Mouse (Mus musculus) midbrain, embryonic 12.5 days (tissue): ENCODE measurements around the gene Gm5800. TPM values are rescaled to one million over a fixed set of nuclear protein-coding genes. Genes with fewer than 3 reads are reported as not detected.
A peak's percentile ranks its signal among the peaks of the same experiment; 100 is the strongest.
"Not testable (repeated sequence)": the region's sequence is repeated elsewhere in the genome, so short reads cannot be mapped to it uniquely, and the experiment has no call there.

Source experiments
- ATAC-seq: fragments of 200-750 bp; cut with Nextera tagmentation; 2 replicates; pipeline ENCODE4 v1.8.0; 2017; ENCODE audit warnings: low read depth, moderate TSS enrichment, moderate library complexity; ENCODE audit not compliant: low FRiP score
- H3K27ac ChIP-seq: fragments of 300-500 bp; sonication (generic); replicated peaks from 2 replicates; pipeline ENCODE4 v1.5.1; 2016; ENCODE audit warnings: mild to moderate bottlenecking
- H3K27me3 ChIP-seq: fragments of 300-500 bp; sonication (generic); 2 replicates; pipeline ENCODE4 v1.6.1; 2016; ENCODE audit warnings: mild to moderate bottlenecking
- H3K36me3 ChIP-seq: fragments of 300-500 bp; sonication (generic); 2 replicates; pipeline ENCODE4 v1.6.1; 2016
- H3K4me1 ChIP-seq: fragments of 300-500 bp; sonication (generic); 2 replicates; pipeline ENCODE4 v1.6.1; 2016
- H3K4me2 ChIP-seq: fragments of 300-500 bp; sonication (generic); replicated peaks from 2 replicates; pipeline ENCODE4 v1.6.1; 2016; ENCODE audit warnings: mild to moderate bottlenecking, moderate library complexity
- H3K4me3 ChIP-seq: fragments of 300-500 bp; sonication (generic); 2 replicates; pipeline ENCODE4 v1.5.1; 2016; ENCODE audit warnings: mild to moderate bottlenecking
- H3K9ac ChIP-seq: fragments of 300-500 bp; sonication (generic); replicated peaks from 2 replicates; pipeline ENCODE4 v1.6.1; 2016; ENCODE audit warnings: mild to moderate bottlenecking, moderate library complexity
- H3K9me3 ChIP-seq: fragments of 300-500 bp; sonication (generic); 2 replicates; pipeline ENCODE4 v1.6.1; 2016; ENCODE audit warnings: mild to moderate bottlenecking
- WGBS: fragments of 180-500 bp; shearing (Covaris S2); methylation state at CpG from one replicate; pipeline ENCODE4 v1.1.7; 2016; 5-methylcytosine and 5-hydroxymethylcytosine counted together
- polyA plus RNA-seq: library from polyadenylated mRNA; unstranded; fragments of >200 nt; fragmentation: Nextera tagmentation; extraction: Ambion mirVana; gene quantifications from 2 replicates; pipeline ENCODE4 v1.2.1, GENCODE M21; 2016

The Gm5800 gene
- polyA plus RNA-seq, result not detected in 2 replicates

- H3K27me3 ChIP-seq, result no peaks in the 10 kb centered on the region
- no peak within 1 kb of the TSS for H3K4me2 ChIP-seq
- H3K9me3 ChIP-seq, result no peaks in the 10 kb centered on the region
- no peak for ATAC-seq
- H3K4me1 ChIP-seq, result no peaks in the 10 kb centered on the region
- H3K36me3 ChIP-seq, result no peaks in the 10 kb centered on the region
- no peak within 1 kb of the TSS for H3K27ac ChIP-seq
- 63% methylated on average over 1 of the region's 1 CpGs for WGBS
- H3K4me3 ChIP-seq, result no peak within 1 kb of the TSS
- no peak within 1 kb of the TSS for H3K9ac ChIP-seq
Observed at GRCm38 (mm10) chr14:51717083-51717482, at the start of gene Gm5800. Gene Gm5800 (minus strand): TSS chr14:51717183.

DNA sequence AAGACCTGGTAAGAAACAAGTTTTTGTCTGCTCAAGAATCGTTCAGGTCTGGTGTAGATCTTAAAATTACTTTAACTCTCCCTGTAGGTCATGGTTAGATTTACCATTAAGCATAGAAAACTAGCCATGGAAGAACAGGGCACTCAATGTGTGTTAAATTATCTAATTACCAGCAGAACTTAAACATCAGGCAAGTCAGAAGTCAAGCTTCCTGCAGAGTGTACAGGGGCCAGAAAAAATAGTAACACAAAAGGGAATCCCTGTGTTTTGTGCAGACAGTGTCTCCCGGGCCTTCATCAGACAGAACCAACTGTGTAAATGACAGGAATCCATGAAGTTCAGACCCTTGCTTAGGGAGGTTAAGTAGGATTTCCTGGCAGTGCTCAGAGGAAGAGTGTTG lies 39.0 kb upstream of the Gm5800 start:
- Histone ChIP-seq H3K4me2 (no peak overlapping the region), H3K9ac (no peak overlapping the region), H3K4me1 (no peaks in the 10 kb centered on the region), H3K9me3 (no peaks in the 10 kb centered on the region), H3K4me3 (no peak overlapping the region), H3K27me3 (no peaks in the 10 kb centered on the region), H3K27ac (no peak overlapping the region), H3K36me3 (no peaks in the 10 kb centered on the region)
- 75% methylated on average over 2 of the region's 2 CpGs for WGBS
- ATAC-seq, result no peak

DNA sequence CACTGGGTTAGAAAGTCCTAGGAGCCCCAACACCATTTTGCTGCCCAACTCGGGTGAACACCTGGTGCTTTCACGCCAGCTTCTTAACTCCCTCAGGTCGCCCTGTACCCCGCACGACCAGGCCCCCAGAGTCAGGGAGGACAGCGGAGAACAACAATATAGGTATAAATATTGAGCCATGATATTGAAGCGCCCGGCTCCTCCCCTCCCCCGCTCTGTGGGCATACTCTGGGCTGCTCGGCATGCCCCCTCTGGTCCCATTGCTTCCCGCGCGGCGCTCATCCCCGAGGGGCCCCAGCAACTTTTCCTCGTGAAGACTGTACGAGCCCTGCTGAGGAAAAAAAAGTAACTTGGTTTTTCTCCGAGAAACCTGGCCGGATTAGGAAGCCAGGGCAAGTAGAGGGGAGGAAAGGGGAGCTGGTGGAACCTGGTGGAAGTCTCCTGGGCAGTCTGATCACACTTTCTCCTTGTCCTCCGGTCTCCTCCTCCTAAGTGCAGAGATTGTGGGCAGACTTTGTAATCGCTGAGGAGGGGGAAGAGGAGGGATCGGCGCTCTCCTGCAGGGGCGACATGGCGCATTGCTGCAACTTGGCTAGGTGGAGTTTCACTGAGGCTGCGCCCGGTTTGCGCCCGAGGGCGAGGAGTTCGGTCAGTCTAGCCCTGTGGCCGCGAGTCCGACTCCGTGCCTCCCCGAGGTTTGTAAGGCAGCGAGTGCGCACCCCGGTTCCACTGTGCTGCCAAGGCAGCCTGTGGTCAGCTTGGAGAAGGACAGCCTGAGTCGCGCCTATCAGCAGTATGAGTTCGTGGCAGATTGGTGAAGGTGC lies 23.6 kb upstream of the Gm5800 start:
- Histone ChIP-seq H3K9me3 (no peaks in the 10 kb centered on the region), H3K9ac (0 out of 2 replicates have a peak overlapping the region, but pooled peaks have one; percentile 12), H3K4me1 (peaks cover 22% of the 10 kb centered on the region), H3K27me3 (peaks cover 52% of the 10 kb centered on the region), H3K4me2 (peak overlapping the region; percentile 61), H3K4me3 (peak overlapping the region; percentile 37), H3K27ac (no peak overlapping the region), H3K36me3 (no peaks in the 10 kb centered on the region)
- ATAC-seq, result 0 out of 2 replicates have a peak, but pooled peaks have one; percentile 41
- under 1% methylated on average over 42 of the region's 42 CpGs for WGBS

- Histone ChIP-seq H3K4me2 (peak overlapping the region; percentile 61), H3K9ac (no peak overlapping the region), H3K4me3 (peak overlapping the region; percentile 26), H3K36me3 (no peaks in the 10 kb centered on the region), H3K27me3 (peaks cover 52% of the 10 kb centered on the region), H3K4me1 (peaks cover 22% of the 10 kb centered on the region), H3K27ac (no peak overlapping the region), H3K9me3 (no peaks in the 10 kb centered on the region)
- 4% methylated on average over 22 of the region's 24 CpGs for WGBS
- peak; percentile 41; the same call in 1 of the 2 replicates for ATAC-seq
Observed at GRCm38 (mm10) chr14:51739150-51739993, 22.4 kb upstream of the Gm5800 start.

DNA sequence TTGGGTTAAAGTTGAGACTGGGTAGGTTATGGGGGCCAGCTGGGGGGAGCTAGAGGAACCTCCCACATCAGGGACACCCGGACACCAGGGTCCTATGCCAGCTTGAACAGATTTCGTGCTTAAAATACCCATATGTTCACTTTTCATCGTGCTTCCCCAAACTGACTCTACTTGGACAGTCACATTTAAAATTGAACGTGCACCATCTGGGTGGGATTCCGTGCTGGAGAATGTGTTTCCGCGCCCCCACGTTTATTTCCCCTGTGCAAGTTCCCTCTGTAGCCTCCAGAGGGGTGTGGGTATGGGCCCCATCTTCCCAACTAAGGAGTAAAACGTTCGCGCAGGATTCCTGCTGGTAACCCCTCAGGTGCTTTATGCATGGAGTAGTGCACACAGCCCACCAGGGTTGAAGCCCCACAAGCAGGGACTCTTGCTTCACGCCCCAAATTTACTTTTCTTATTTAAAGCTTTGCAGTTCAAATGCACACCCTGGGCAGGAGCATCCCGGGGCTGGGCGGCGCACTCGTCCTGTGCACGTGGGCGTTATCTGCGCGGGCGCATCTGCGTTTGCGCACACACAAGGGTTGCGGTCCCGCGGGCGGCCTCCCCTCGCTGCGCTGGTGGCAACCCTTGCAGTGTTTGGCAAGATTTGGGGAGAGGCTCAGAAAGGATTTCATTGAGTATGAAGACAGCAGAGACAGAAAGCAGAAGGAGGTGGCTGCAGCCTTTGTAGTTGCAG lies 21.6 kb upstream of the Gm5800 start:
- no peaks in the 10 kb centered on the region for H3K9me3 ChIP-seq
- WGBS, result 4% methylated on average over 29 of the region's 29 CpGs
- ATAC-seq, result no peak
- H3K27ac ChIP-seq, result no peak overlapping the region
- H3K27me3 ChIP-seq, result peaks cover 52% of the 10 kb centered on the region
- H3K36me3 ChIP-seq, result no peaks in the 10 kb centered on the region
- H3K4me2 ChIP-seq, result peak overlapping the region; percentile 61
- no peak overlapping the region for H3K9ac ChIP-seq
- peak overlapping the region; percentile 26 for H3K4me3 ChIP-seq
- H3K4me1 ChIP-seq, result peaks cover 22% of the 10 kb centered on the region

DNA sequence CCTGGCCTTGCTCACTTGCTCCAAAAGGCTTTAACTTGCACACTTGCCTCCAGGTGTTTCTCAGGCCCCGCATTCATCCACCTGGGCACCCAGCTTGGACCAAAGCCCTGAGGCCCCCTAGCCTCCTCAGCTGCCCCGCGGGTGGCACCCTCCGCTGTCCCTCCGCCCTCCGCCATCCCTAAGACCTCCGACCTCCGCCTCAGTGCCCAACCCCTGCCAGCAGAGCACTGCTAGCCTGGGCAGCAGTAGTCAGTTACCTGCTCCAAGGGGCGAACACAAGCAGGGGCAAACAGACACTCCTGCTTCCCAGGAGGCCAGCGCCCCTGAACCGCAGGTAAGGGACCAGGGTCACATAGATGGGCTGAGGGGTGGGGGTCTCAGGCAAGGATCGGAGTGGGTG lies 21.0 kb upstream of the Gm5800 start:
- H3K4me2 ChIP-seq, result no peak overlapping the region
- 11% methylated on average over 12 of the region's 12 CpGs for WGBS
- H3K4me1 ChIP-seq, result peaks cover 22% of the 10 kb centered on the region
- no peak overlapping the region for H3K4me3 ChIP-seq
- H3K27me3 ChIP-seq, result peaks cover 52% of the 10 kb centered on the region
- no peaks in the 10 kb centered on the region for H3K36me3 ChIP-seq
- H3K27ac ChIP-seq, result no peak overlapping the region
- no peaks in the 10 kb centered on the region for H3K9me3 ChIP-seq
- H3K9ac ChIP-seq, result no peak overlapping the region
- ATAC-seq, result no peak

- ATAC-seq, H3K4me2 ChIP-seq, H3K36me3 ChIP-seq, H3K27me3 ChIP-seq, H3K4me3 ChIP-seq, H3K27ac ChIP-seq, H3K9ac ChIP-seq, H3K9me3 ChIP-seq, H3K4me1 ChIP-seq: not testable (repeated sequence)
- WGBS, result 89% methylated on average over 1 of the region's 2 CpGs
Observed at GRCm38 (mm10) chr14:51695368-51695767, 21.6 kb downstream of the Gm5800 start, which contains the start of gene Gm17079. Gene Gm17079 (minus strand): TSS chr14:51695468.

DNA sequence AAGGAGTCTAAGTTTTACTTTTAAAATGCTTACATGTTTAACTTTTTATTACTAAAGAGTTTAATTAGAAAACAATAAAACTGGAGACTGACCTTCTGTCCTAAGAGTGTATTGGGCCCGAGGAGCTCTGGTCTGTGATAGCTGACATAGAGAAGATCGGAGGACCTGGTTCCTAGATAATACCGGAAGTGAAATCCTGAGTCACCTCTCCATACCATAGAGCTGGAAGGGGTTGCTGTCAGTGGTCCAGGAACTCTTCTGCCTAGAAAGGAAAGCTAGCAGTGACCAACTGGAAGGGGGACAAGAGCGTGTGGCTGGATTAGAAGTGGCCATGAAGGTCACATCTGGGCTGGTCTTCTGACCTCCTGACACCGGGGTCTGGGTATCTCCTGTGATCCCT lies 39.7 kb downstream of the Gm5800 start:
- Histone ChIP-seq H3K4me3 (no peak overlapping the region), H3K36me3 (no peaks in the 10 kb centered on the region), H3K4me1 (no peaks in the 10 kb centered on the region), H3K9ac (no peak overlapping the region), H3K4me2 (no peak overlapping the region), H3K9me3 (no peaks in the 10 kb centered on the region), H3K27me3 (no peaks in the 10 kb centered on the region), H3K27ac (no peak overlapping the region)
- no peak for ATAC-seq
- 87% methylated on average over 5 of the region's 5 CpGs for WGBS

Other genes starting within 250 kb of the Gm5800 start
- not detected in 2 replicates for gene Gm5622, start 164.4 kb downstream of the Gm5800 start, polyA plus RNA-seq
- gene Gm17175, start 143.1 kb downstream of the Gm5800 start, polyA plus RNA-seq, result not detected in 2 replicates
- gene Gm17174, start 125.0 kb downstream of the Gm5800 start, polyA plus RNA-seq, result not detected in 2 replicates
- gene Gm17078, start 105.9 kb downstream of the Gm5800 start, polyA plus RNA-seq, result not detected in 2 replicates
- gene Gm4181, start 81.5 kb downstream of the Gm5800 start, polyA plus RNA-seq, result not detected in 2 replicates
- gene Gm17079, start 21.7 kb downstream of the Gm5800 start, polyA plus RNA-seq, result not detected in 2 replicates
- gene Ang4, start 56.4 kb upstream of the Gm5800 start, polyA plus RNA-seq, result not detected in 2 replicates
- not detected in 2 replicates for gene AY358078, start 82.9 kb upstream of the Gm5800 start, polyA plus RNA-seq
- gene Ear6, start 136.5 kb upstream of the Gm5800 start, polyA plus RNA-seq, result not detected in 2 replicates
- 61.9 and 68.0 TPM in 2 replicates for gene Mettl17, start 167.7 kb upstream of the Gm5800 start, polyA plus RNA-seq
- 1.2 and 1.6 TPM in 2 replicates for gene Slc39a2, start 175.7 kb upstream of the Gm5800 start, polyA plus RNA-seq
- gene Ndrg2, start 197.0 kb upstream of the Gm5800 start, polyA plus RNA-seq, result 21.6 and 24.0 TPM in 2 replicates
- not detected in 2 replicates for gene Tppp2, start 201.2 kb upstream of the Gm5800 start, polyA plus RNA-seq
- gene Rnase13, start 205.6 kb upstream of the Gm5800 start, polyA plus RNA-seq, result not detected in 2 replicates